Mouse (Mus musculus): ENCODE results near the gene Rapgef4. TPM values are rescaled to one million over a fixed set of nuclear protein-coding genes. Genes with fewer than 3 reads are reported as not detected.

Rapgef4 gene
- polyA plus RNA-seq, 1 experiment from 2014 or later = 28.4 TPM

DNA sequence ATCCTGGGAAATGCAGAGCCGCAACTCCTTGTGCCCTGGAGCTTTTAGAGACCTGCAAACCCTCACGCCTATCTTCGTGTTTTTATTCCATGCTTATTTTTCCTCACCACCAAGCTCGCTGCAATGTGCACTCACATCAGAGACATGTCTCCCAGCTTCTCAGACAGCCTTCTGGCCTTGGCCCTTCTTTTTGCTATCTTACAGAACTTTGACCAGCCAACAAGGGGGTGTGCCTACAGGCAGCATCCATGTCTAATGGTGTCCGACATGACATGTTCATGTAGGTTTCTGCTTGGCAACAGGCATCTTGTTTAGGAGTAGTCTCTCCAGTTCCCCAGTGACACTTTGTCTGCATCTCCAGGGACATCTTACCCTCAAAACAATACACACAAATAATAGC lies 56.3 kb downstream of the Rapgef4 start:
- H3K36me3 ChIP-seq (replicated peaks; ENCODE audit: control insufficient read depth, insufficient read depth) = no peaks in the 10 kb centered on the region
- H3K4me2 ChIP-seq (replicated peaks) = no peak overlapping the region
- no peak for ATAC-seq (ENCODE audit: low FRiP score)
- no peak for DNase-seq (ENCODE audit: low spot score)
- H3K4me3 ChIP-seq (replicated peaks; ENCODE audit: low read length) = no peak overlapping the region
- H3K4me1 ChIP-seq (replicated peaks; ENCODE audit: control insufficient read depth, insufficient read depth, low read length) = peaks cover 12% of the 10 kb centered on the region
- 92% methylated on average over 5 of the region's 5 CpGs for WGBS
- no peaks in the 10 kb centered on the region for H3K9me3 ChIP-seq (ENCODE audit: control insufficient read depth, low read length)
- no peak overlapping the region for H3K9ac ChIP-seq
- no peak overlapping the region for H3K27ac ChIP-seq
- no peaks in the 10 kb centered on the region for H3K27me3 ChIP-seq (ENCODE audit: control insufficient read depth, insufficient read depth, low read length)

DNA sequence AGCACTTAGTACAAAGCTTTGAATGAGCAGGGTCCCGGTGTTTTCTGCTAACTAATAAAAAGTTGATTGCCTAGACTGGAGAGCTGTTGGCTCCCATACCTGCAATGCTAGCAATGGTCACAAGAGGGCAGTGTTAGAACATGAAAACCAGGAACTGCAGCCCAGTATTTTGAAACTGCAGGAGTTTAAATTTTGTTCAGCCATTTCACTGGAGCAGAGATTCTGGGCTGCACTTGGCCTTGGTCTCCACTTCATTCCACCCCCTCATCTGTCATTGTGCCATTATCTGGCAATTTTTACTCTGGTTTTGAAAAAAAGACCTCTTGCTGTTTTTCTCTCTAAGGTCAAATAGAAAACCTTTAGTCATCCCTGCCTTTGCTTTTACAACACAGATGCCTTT lies 57.2 kb downstream of the Rapgef4 start:
- 30% methylated on average over 1 of the region's 1 CpGs for WGBS
- Histone ChIP-seq H3K4me3 (replicated peaks; ENCODE audit: low read length) (no peak overlapping the region), H3K27ac (peak overlapping the region; percentile 22; the same call in 1 of the 2 replicates), H3K27me3 (ENCODE audit: control insufficient read depth, insufficient read depth, low read length) (no peaks in the 10 kb centered on the region), H3K9me3 (ENCODE audit: control insufficient read depth, low read length) (no peaks in the 10 kb centered on the region), H3K9ac (no peak overlapping the region; the same call in 1 of the 2 replicates), H3K36me3 (replicated peaks; ENCODE audit: control insufficient read depth, insufficient read depth) (no peaks in the 10 kb centered on the region), H3K4me1 (replicated peaks; ENCODE audit: control insufficient read depth, insufficient read depth, low read length) (peaks cover 12% of the 10 kb centered on the region), H3K4me2 (replicated peaks) (peak overlapping the region; percentile 29; the same call in 1 of the 2 replicates)
- ATAC-seq (ENCODE audit: low FRiP score) (no peak; the same call in 1 of the 2 replicates), DNase-seq (ENCODE audit: low spot score) (peak; percentile 95)

DNA sequence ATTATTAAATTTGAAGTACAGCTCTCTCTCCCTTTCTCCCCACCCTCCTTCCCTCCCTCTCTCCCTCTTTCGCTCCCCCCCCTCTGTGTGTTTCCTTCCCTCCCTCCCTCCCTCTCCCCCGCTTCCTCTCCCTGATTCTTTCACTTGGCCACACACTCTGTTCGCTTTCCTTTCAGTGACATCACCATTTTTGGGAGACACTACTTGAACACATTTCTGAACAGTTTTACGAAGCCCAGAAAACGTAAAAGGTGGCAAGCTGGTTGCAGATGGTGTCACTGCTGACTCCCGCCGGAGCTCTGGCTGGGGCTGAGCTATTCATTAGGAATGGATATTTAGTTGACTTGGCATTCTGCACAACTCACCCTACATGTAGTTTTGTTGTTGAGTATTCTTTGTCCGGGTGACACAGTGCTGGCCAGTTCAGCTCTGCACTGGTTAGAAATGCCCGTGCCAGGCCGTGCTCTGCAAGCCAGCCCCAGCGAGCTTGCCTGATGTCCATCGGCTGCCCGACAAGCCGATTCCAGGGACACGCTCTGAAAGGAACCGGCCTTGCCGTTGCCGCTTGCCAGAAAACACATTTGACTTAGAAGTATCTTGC lies 57.7 kb downstream of the Rapgef4 start:
- WGBS = 53% methylated on average over 18 of the region's 18 CpGs
- Histone ChIP-seq H3K9ac (no peak overlapping the region; the same call in 1 of the 2 replicates), H3K36me3 (replicated peaks; ENCODE audit: control insufficient read depth, insufficient read depth) (no peaks in the 10 kb centered on the region), H3K4me2 (replicated peaks) (peak overlapping the region; percentile 29), H3K4me1 (replicated peaks; ENCODE audit: control insufficient read depth, insufficient read depth, low read length) (peaks cover 12% of the 10 kb centered on the region), H3K4me3 (replicated peaks; ENCODE audit: low read length) (no peak overlapping the region), H3K27ac (peak overlapping the region; percentile 22; the same call in 1 of the 2 replicates), H3K9me3 (ENCODE audit: control insufficient read depth, low read length) (no peaks in the 10 kb centered on the region), H3K27me3 (ENCODE audit: control insufficient read depth, insufficient read depth, low read length) (no peaks in the 10 kb centered on the region)
- DNase-seq (ENCODE audit: low spot score) (no peak), ATAC-seq (ENCODE audit: low FRiP score) (peak; percentile 57; the same call in 1 of the 2 replicates)

DNA sequence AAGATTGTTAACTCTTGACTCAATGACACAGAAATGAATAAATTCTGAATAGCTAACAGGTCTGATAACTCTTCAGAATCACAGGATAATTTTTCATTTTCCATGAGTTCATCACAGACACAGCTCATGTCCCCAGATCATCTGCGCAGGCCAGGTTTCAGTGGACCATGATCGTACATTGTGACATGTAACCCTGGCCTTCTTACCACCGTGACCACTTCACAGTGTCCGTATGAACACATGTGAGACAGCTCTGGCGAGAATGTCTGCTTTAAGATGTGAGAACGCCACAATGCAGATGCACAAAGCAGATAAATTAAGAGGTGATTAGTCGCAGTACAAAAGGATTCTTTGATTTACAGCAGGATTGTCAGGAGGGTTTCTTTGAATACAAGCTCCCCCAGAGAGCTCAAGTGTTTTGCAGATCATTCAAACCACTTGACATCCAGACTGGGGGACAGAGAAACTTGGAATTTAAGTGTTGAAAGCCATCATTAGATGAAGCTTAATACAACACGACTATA lies 58.5 kb downstream of the Rapgef4 start:
- H3K4me2 ChIP-seq (replicated peaks) = no peak overlapping the region
- no peaks in the 10 kb centered on the region for H3K27me3 ChIP-seq (ENCODE audit: control insufficient read depth, insufficient read depth, low read length)

DNA sequence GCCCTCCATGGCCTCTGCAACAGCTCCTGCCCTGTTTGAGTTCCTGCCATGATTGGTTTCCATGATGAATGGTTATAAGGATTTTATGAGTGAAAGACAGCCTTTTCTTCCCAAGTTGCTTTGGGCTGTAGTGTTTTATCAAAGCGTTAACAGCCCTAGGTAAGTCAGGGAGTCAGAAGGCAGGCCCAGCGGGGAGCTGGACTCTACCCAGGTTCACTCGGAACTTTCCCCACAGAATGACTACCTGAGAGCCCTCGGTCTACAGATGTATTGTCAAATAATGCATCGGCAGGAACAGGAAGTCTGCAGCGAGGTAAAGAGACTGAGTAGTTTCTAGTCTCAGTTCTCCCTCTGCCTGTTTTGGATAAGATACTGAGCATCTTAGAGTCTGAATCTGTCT lies 60.0 kb downstream of the Rapgef4 start:
- no peak overlapping the region for H3K9ac ChIP-seq
- ATAC-seq (ENCODE audit: low FRiP score) = no peak
- H3K27ac ChIP-seq = no peak overlapping the region
- H3K9me3 ChIP-seq (ENCODE audit: control insufficient read depth, low read length) = no peaks in the 10 kb centered on the region
- H3K4me3 ChIP-seq (replicated peaks; ENCODE audit: low read length) = no peak overlapping the region
- H3K27me3 ChIP-seq (ENCODE audit: control insufficient read depth, insufficient read depth, low read length) = no peaks in the 10 kb centered on the region
- no peaks in the 10 kb centered on the region for H3K36me3 ChIP-seq (replicated peaks; ENCODE audit: control insufficient read depth, insufficient read depth)
- 93% methylated on average over 6 of the region's 6 CpGs for WGBS
- no peak for DNase-seq (ENCODE audit: low spot score)
- peaks cover 19% of the 10 kb centered on the region for H3K4me1 ChIP-seq (replicated peaks; ENCODE audit: control insufficient read depth, insufficient read depth, low read length)
- H3K4me2 ChIP-seq (replicated peaks) = no peak overlapping the region

More for the DNA sequence above, 58.5 kb downstream of the Rapgef4 start:
- H3K9me3 ChIP-seq (ENCODE audit: control insufficient read depth, low read length) = no peaks in the 10 kb centered on the region
- H3K36me3 ChIP-seq (replicated peaks; ENCODE audit: control insufficient read depth, insufficient read depth) = no peaks in the 10 kb centered on the region
- H3K4me3 ChIP-seq (replicated peaks; ENCODE audit: low read length) = no peak overlapping the region
- H3K27ac ChIP-seq = no peak overlapping the region
- H3K4me1 ChIP-seq (replicated peaks; ENCODE audit: control insufficient read depth, insufficient read depth, low read length) = peaks cover 12% of the 10 kb centered on the region
- WGBS = 29% methylated on average over 8 of the region's 8 CpGs
- ATAC-seq (ENCODE audit: low FRiP score) (no peak), DNase-seq (ENCODE audit: low spot score) (no peak)
- H3K9ac ChIP-seq = peak overlapping the region; percentile 37; the same call in 1 of the 2 replicates

DNA sequence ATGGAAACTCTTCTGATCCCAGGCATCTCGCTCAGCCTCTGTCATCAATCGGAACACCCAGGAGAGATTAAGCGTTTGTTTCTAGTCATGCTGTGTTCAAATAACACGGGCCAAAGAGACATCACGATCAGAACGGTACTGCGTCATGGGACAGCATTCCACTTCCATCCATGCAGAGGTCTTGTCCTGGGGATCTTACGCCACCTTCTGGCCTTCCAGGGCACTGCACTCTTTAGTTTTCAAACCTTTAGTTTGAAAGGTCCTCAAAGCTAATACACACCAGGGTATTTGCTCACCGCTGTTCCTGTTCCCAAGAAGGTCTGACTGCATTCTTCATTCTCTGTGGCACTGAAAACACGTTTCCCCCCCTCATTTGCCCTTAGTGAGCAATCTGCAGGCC lies 61.1 kb downstream of the Rapgef4 start:
- DNase-seq (ENCODE audit: low spot score) = no peak
- peaks cover 25% of the 10 kb centered on the region for H3K4me1 ChIP-seq (replicated peaks; ENCODE audit: control insufficient read depth, insufficient read depth, low read length)
- H3K27ac ChIP-seq = no peak overlapping the region
- WGBS = 91% methylated on average over 10 of the region's 10 CpGs
- no peaks in the 10 kb centered on the region for H3K27me3 ChIP-seq (ENCODE audit: control insufficient read depth, insufficient read depth, low read length)
- no peak overlapping the region for H3K4me2 ChIP-seq (replicated peaks)
- H3K4me3 ChIP-seq (replicated peaks; ENCODE audit: low read length) = no peak overlapping the region
- H3K9me3 ChIP-seq (ENCODE audit: control insufficient read depth, low read length) = no peaks in the 10 kb centered on the region
- ATAC-seq (ENCODE audit: low FRiP score) = no peak
- no peaks in the 10 kb centered on the region for H3K36me3 ChIP-seq (replicated peaks; ENCODE audit: control insufficient read depth, insufficient read depth)
- H3K9ac ChIP-seq = no peak overlapping the region

DNA sequence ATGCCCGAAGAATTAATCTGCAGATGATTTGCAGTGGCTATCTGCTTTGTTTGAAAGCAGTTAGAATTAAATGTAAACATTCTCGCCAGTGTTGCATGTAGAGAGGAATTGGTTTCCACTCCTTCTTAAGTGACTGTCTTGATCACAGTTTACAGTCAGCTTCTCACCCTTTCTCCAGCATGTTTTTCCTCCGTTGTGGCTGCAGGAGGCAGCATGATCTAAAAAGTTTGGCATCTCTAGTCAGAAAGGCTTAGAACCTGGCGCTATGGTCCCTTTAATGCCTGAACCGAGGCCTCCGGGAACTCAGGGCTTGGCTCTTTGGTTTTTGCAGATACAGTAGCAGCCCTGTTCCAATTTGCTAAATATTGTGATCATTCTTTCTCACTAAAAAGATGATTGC lies 63.2 kb downstream of the Rapgef4 start:
- Histone ChIP-seq H3K4me3 (replicated peaks; ENCODE audit: low read length) (no peak overlapping the region), H3K36me3 (replicated peaks; ENCODE audit: control insufficient read depth, insufficient read depth) (no peaks in the 10 kb centered on the region), H3K27ac (no peak overlapping the region), H3K27me3 (ENCODE audit: control insufficient read depth, insufficient read depth, low read length) (no peaks in the 10 kb centered on the region), H3K9ac (no peak overlapping the region), H3K4me1 (replicated peaks; ENCODE audit: control insufficient read depth, insufficient read depth, low read length) (peaks cover 18% of the 10 kb centered on the region), H3K9me3 (ENCODE audit: control insufficient read depth, low read length) (no peaks in the 10 kb centered on the region), H3K4me2 (replicated peaks) (no peak overlapping the region)
- DNase-seq (ENCODE audit: low spot score) = no peak
- WGBS = 57% methylated on average over 6 of the region's 6 CpGs
- ATAC-seq (ENCODE audit: low FRiP score) = no peak

DNA sequence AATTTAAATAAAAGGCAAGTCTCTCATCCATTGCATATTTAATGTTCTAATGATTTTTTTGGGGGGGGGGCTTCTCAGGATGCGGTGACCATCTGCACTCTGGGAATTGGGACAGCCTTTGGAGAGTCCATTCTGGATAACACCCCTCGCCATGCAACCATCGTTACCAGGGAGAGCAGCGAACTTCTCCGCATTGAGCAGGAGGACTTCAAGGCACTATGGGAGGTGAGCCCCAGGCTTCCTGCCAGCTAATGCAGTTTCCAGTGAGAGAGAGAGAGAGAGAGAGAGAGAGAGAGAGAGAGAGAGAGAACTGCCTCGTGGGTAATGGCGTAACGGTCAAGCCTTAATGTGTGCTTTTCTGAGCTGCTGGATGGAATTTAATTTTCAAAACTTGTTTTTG lies 64.0 kb downstream of the Rapgef4 start:
- peaks cover 14% of the 10 kb centered on the region for H3K4me1 ChIP-seq (replicated peaks; ENCODE audit: control insufficient read depth, insufficient read depth, low read length)
- no peak for ATAC-seq (ENCODE audit: low FRiP score)
- WGBS = 65% methylated on average over 8 of the region's 8 CpGs

DNA sequence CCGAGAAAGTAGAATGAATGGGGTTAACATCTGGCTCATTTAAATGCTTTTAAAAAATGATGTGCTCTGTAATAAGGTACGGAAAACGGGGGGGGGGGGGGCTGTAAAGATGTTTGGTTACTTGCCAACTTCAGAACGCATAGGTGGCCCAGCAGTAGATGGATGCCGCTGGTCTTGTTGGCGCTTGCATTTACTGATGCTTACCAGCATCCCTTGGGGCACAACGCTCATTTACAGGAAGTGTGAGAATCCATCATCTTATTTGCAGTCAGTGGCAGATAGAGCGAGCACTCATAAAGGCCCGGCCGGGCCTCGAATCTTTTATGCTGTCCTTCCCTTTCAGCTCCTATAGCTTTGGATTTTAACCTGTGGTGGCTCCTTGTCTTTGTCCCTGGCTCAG lies 64.6 kb downstream of the Rapgef4 start:
- Histone ChIP-seq H3K27me3 (ENCODE audit: control insufficient read depth, insufficient read depth, low read length) (no peaks in the 10 kb centered on the region), H3K4me2 (replicated peaks) (no peak overlapping the region), H3K27ac (no peak overlapping the region), H3K36me3 (replicated peaks; ENCODE audit: control insufficient read depth, insufficient read depth) (no peaks in the 10 kb centered on the region), H3K9me3 (ENCODE audit: control insufficient read depth, low read length) (no peaks in the 10 kb centered on the region), H3K4me3 (replicated peaks; ENCODE audit: low read length) (no peak overlapping the region), H3K4me1 (replicated peaks; ENCODE audit: control insufficient read depth, insufficient read depth, low read length) (peaks cover 14% of the 10 kb centered on the region), H3K9ac (no peak overlapping the region)
- peak; percentile 31 for DNase-seq (ENCODE audit: low spot score)
- 45% methylated on average over 11 of the region's 11 CpGs for WGBS
- no peak for ATAC-seq (ENCODE audit: low FRiP score)

More for the DNA sequence above, 64.0 kb downstream of the Rapgef4 start:
- Histone ChIP-seq H3K9me3 (ENCODE audit: control insufficient read depth, low read length) (no peaks in the 10 kb centered on the region), H3K27me3 (ENCODE audit: control insufficient read depth, insufficient read depth, low read length) (no peaks in the 10 kb centered on the region), H3K9ac (no peak overlapping the region), H3K4me2 (replicated peaks) (no peak overlapping the region), H3K36me3 (replicated peaks; ENCODE audit: control insufficient read depth, insufficient read depth) (no peaks in the 10 kb centered on the region), H3K4me3 (replicated peaks; ENCODE audit: low read length) (no peak overlapping the region), H3K27ac (no peak overlapping the region)
- DNase-seq (ENCODE audit: low spot score) = no peak

Measured in hindbrain, embryonic 14.5 days (tissue).